Comparison of ENCODE assay signal across 8 mouse cellular contexts in genomic region chr12:19387706-19388105, GRCm38 (mm10).
DNase-seq lines count a peak whose midpoint lies in the region; ATAC-seq lines count a peak whose summit lies in the region.
"Not testable (repeated sequence)": the region's sequence is repeated elsewhere in the genome, so short reads cannot be mapped to it uniquely, and the experiment has no call there.

No protein-coding gene starts in this region.

- H3K4me3 ChIP-seq in forebrain, embryonic 15.5 days, result peak overlapping the region; percentile 32
- peak overlapping the region; percentile 51 for H3K4me3 ChIP-seq in heart, embryonic 15.5 days

- intact Hi-C loops in left cerebral cortex, postnatal 36 days (cut with DNase I), result not testable (repeated sequence)

- not testable (repeated sequence) for H3K36me3 ChIP-seq in forebrain, embryonic 15.5 days; heart, embryonic 15.5 days

- WGBS in forebrain, embryonic 15.5 days, result 8% methylated on average over 39 of the region's 53 CpGs
- 3% methylated on average over 43 of the region's 53 CpGs for WGBS in heart, embryonic 15.5 days

- H3K9me3 ChIP-seq in forebrain, embryonic 15.5 days; heart, embryonic 15.5 days (replicated peaks): not testable (repeated sequence)

- not testable (repeated sequence) for H3K4me2 ChIP-seq in forebrain, embryonic 15.5 days (replicated peaks)
- H3K4me2 ChIP-seq in heart, embryonic 15.5 days, result peak overlapping the region; percentile 43

- not testable (repeated sequence) for H3K27ac ChIP-seq in forebrain, embryonic 15.5 days (replicated peaks); heart, embryonic 15.5 days

- not testable (repeated sequence) for H3K27me3 ChIP-seq in forebrain, embryonic 15.5 days; heart, embryonic 15.5 days

- not testable (repeated sequence) for ATAC-seq in forebrain, embryonic 15.5 days (replicated peaks); heart, embryonic 15.5 days (replicated peaks; ENCODE audit: insufficient number of reproducible peaks, insufficient read depth, low FRiP score, low read depth)

- peak; percentile 67 for DNase-seq in adrenal gland, postnatal 14 days
- peak; percentile 28 for DNase-seq in kidney, adult 9 months
- peak; percentile 13 to 41 for DNase-seq in left cerebral cortex, postnatal 36 days (ENCODE audit: low spot score in 2 of 2)
- peak; percentile 45 to 72 for DNase-seq in lung, postnatal 4 days
- peak; percentile 15 for DNase-seq in right cerebral cortex, postnatal 14 days
- DNase-seq in urinary bladder, postnatal 25 days (ENCODE audit: low spot score), result peak; percentile 4

- not testable (repeated sequence) for H3K4me1 ChIP-seq in forebrain, embryonic 15.5 days; heart, embryonic 15.5 days (replicated peaks)

- H3K9ac ChIP-seq in forebrain, embryonic 15.5 days (replicated peaks), result peak overlapping the region; percentile 28; the same call in 1 of the 2 replicates
- H3K9ac ChIP-seq in heart, embryonic 15.5 days, result 0 out of 2 replicates have a peak overlapping the region, but pooled peaks have one; percentile 31

Comparison
In these comparisons a context has a peak if more than half of its experiments do, and no peak if none do; other contexts are left out.
1. DNase-seq: peak in every context shown above with its lines; median percentile 67 in adrenal gland, postnatal 14 days; 58 in lung, postnatal 4 days; 28 in kidney, adult 9 months; 27 in left cerebral cortex, postnatal 36 days; 15 in right cerebral cortex, postnatal 14 days; 4 in urinary bladder, postnatal 25 days.